11 mouse cellular contexts compared by ENCODE assay signal in genomic region chr2:174071406-174071805, GRCm38 (mm10).
"Had no signal": no experiment of that assay in that cellular context is flagged by ENCODE, and none has a peak within 500 bp of the region (broad histone marks: within the 10 kb centered on the region; RNA-seq: fewer than 3 reads in every experiment).

No protein-coding gene starts in this region.

- H3K27me3 ChIP-seq: liver, embryonic 12.5 days; midbrain, embryonic 12.5 days; neural tube, embryonic 13.5 days; stomach, embryonic 15.5 days had no signal

- H3K36me3 ChIP-seq: liver, embryonic 12.5 days; midbrain, embryonic 12.5 days; neural tube, embryonic 13.5 days; stomach, embryonic 15.5 days had no signal

- H3K27ac ChIP-seq: liver, embryonic 12.5 days; midbrain, embryonic 12.5 days; neural tube, embryonic 13.5 days; stomach, embryonic 15.5 days had no signal

- H3K9me3 ChIP-seq: liver, embryonic 12.5 days; midbrain, embryonic 12.5 days; neural tube, embryonic 13.5 days; stomach, embryonic 15.5 days had no signal

- DNase-seq: kidney, postnatal 10 days; left cerebral cortex, postnatal 4 days; lung, postnatal 4 days; retina, postnatal 1 day; right cerebral cortex, postnatal 4 days; thymus, adult 2 months; thymus, postnatal 25 days had no signal

- H3K4me3 ChIP-seq: liver, embryonic 12.5 days; midbrain, embryonic 12.5 days; neural tube, embryonic 13.5 days; stomach, embryonic 15.5 days had no signal
